Mouse (Mus musculus) thymus, adult 2 months (tissue): ENCODE measurements around the gene Pfn1.

ENCODE experiments used
- CTCF ChIP-seq: fragments of 200-500 bp; IDR thresholded peaks from 2 replicates; pipeline ENCODE4 v1.5.1; 2012; ENCODE audit warnings: mild to moderate bottlenecking, control low read depth, low read length, moderate library complexity, borderline replicate concordance; ENCODE audit not compliant: control insufficient read depth, poor library complexity, insufficient read depth; ENCODE audit errors: extremely low read depth
- POLR2A ChIP-seq: fragments of 200-500 bp; IDR thresholded peaks from 2 replicates; pipeline ENCODE4 v1.6.1; 2012; ENCODE audit warnings: mild to moderate bottlenecking, low read length, control low read depth, moderate library complexity; ENCODE audit not compliant: control insufficient read depth, poor library complexity, insufficient read depth; ENCODE audit errors: extremely low read depth

DNA sequence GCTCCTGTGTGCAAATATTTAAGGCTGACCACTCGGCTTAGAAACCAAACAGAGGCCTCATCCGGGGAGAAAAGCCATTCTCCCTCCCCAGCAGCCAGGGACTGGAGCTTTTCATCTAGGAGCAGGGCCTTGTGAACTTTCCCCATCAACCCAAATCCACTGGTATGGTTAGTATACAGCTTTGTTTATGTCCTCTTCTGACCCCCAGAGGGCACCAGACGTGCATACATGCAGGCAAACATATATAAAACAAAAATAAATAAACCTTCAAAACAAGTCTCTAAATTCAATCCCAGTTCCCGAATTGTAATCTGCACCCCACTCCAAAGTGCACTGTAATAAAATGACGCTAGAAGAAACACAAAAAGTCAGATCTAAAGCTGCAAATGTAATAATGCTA is 24.9 kb downstream of the Pfn1 start:
- TF ChIP-seq CTCF: no peak
- no peak for TF ChIP-seq POLR2A
